Mouse (Mus musculus) liver, embryonic 14.5 days (tissue): Measurements from ENCODE around the gene Unk. TPM values are rescaled to one million over a fixed set of nuclear protein-coding genes. Genes with fewer than 3 reads are reported as not detected.

ENCODE experiments used
- ATAC-seq: fragments of 200-750 bp; cut with Nextera tagmentation; 2 replicates; pipeline ENCODE4 v1.8.0; 2017; ENCODE audit warnings: moderate number of reproducible peaks, mild to moderate bottlenecking, moderate library complexity; ENCODE audit not compliant: insufficient read depth
- DNase-seq, 3 experiments: peaks; one replicate each; pipeline ENCODE4 v3.0.0-alpha.2; 2012 to 2013; ENCODE audit warnings: low read depth in 3 of 3, low spot score in 3 of 3
- H3K27ac ChIP-seq: fragments of 300-500 bp; sonication (generic); 2 replicates; pipeline ENCODE4 v1.5.1; 2014; ENCODE audit warnings: moderate library complexity, mild to moderate bottlenecking, control low read depth, inconsistent platforms
- H3K27me3 ChIP-seq: fragments of 300-500 bp; sonication (generic); 2 replicates; pipeline ENCODE4 v1.6.1; 2014; ENCODE audit warnings: mild to moderate bottlenecking, low read length, moderate library complexity; ENCODE audit not compliant: control insufficient read depth, insufficient read depth
- H3K36me3 ChIP-seq: fragments of 300-500 bp; sonication (generic); replicated peaks from 2 replicates; pipeline ENCODE4 v1.6.1; 2014; ENCODE audit warnings: low read depth; ENCODE audit not compliant: control insufficient read depth, insufficient read depth
- H3K4me1 ChIP-seq, 2 experiments: fragments of 200-500 bp in 1 of 2; fragments of 300-500 bp in 1 of 2; sonication (generic) in 1 of 2; replicated peaks; 2 replicates each; pipeline ENCODE4 v1.6.1; 2012 to 2014; ENCODE audit warnings: antibody characterized with exemption in 1 of 2, inconsistent platforms in 1 of 2, low read length in 1 of 2; ENCODE audit not compliant: control insufficient read depth in 2 of 2, insufficient read depth in 2 of 2
- H3K4me2 ChIP-seq: fragments of 300-500 bp; sonication (generic); 2 replicates; pipeline ENCODE4 v1.6.1; 2014; ENCODE audit warnings: low read depth, mild to moderate bottlenecking, control low read depth, moderate library complexity
- H3K4me3 ChIP-seq, 2 experiments: fragments of 200-500 bp in 1 of 2; fragments of 300-500 bp in 1 of 2; sonication (generic) in 1 of 2; 2 replicates each; pipeline ENCODE4 v1.5.1; 2012 to 2014; ENCODE audit warnings: low read depth in 2 of 2, low read length in 2 of 2, mild to moderate bottlenecking in 2 of 2, control low read depth in 1 of 2, inconsistent platforms in 1 of 2, moderate library complexity in 1 of 2; ENCODE audit not compliant: insufficient read depth in 1 of 2
- H3K9ac ChIP-seq: fragments of 300-500 bp; sonication (generic); replicated peaks from 2 replicates; pipeline ENCODE4 v1.6.1; 2014; ENCODE audit warnings: mild to moderate bottlenecking, control low read depth, moderate library complexity
- H3K9me3 ChIP-seq: fragments of 300-500 bp; sonication (generic); 2 replicates; pipeline ENCODE4 v1.6.1; 2016; ENCODE audit warnings: low read length, mixed read lengths; ENCODE audit not compliant: control insufficient read depth
- CTCF ChIP-seq: IDR thresholded peaks from 2 replicates; pipeline ENCODE4 v1.5.1; 2016; ENCODE audit warnings: antibody characterized with exemption, low read depth, control low read depth
- EP300 ChIP-seq: IDR thresholded peaks from 2 replicates; pipeline ENCODE4 v1.6.1; 2016; ENCODE audit warnings: antibody characterized with exemption, low read depth
- WGBS: fragments of 180-500 bp; shearing (Covaris S2); extraction: QIAGEN DNeasy Blood & Tissue Kit; methylation state at CpG from one replicate; pipeline ENCODE4 v1.1.7; 2014; ENCODE audit not compliant: insufficient replicate concordance; 5-methylcytosine and 5-hydroxymethylcytosine counted together
- polyA plus RNA-seq, 2 experiments: library from polyadenylated mRNA; depleted of rRNA in 1 of 2; stranded (reverse) in 1 of 2; unstranded in 1 of 2; fragments of >200 nt; fragmentation: Nextera tagmentation in 1 of 2; extraction: Ambion mirVana in 1 of 2; gene quantifications; 2 replicates each; pipeline versions ENCODE4 v1.2.1 to v1.2.3; 2012 to 2014

The Unk gene
- polyA plus RNA-seq, 2 experiments: 6.4 to 12.1 TPM

DNA sequence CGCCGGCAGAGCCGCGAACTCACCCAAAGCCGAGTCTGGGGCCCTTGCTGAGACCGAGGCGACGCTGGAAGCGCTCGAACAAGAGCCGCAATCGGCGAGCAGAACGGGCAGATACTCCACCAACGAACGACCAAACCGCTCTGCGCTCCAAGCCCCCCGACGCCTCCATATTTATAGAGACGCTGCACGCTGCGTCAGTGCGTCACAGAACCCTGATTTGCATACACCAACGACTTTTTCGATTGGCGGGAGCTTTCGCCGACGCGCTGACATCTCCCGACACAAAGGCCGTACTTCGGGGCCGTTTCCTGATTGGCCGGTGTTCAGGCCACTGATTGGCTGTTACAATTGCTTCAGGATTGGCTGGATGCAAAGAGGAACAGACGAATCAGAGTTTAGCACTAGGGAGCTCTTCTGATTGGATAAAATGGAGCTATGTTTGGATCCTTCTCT lies 5.7 kb upstream of the Unk start:
- 0% methylated on average over 37 of the region's 37 CpGs for WGBS
- Histone ChIP-seq H3K9ac (peak overlapping the region; percentile 99), H3K4me2 (peak overlapping the region; percentile 77), H3K9me3 (no peaks in the 10 kb centered on the region), H3K27me3 (no peaks in the 10 kb centered on the region), H3K4me1 (peaks cover 6 to 14% of the 10 kb centered on the region in 2 experiments), H3K27ac (peak overlapping the region; percentile 98), H3K4me3 (peak overlapping the region; percentile 73 to 93), H3K36me3 (peaks cover 20% of the 10 kb centered on the region)
- ATAC-seq (peak; percentile 90), DNase-seq (peak; percentile 99)
- TF ChIP-seq EP300 (peak; percentile 79), CTCF (no peak)

DNA sequence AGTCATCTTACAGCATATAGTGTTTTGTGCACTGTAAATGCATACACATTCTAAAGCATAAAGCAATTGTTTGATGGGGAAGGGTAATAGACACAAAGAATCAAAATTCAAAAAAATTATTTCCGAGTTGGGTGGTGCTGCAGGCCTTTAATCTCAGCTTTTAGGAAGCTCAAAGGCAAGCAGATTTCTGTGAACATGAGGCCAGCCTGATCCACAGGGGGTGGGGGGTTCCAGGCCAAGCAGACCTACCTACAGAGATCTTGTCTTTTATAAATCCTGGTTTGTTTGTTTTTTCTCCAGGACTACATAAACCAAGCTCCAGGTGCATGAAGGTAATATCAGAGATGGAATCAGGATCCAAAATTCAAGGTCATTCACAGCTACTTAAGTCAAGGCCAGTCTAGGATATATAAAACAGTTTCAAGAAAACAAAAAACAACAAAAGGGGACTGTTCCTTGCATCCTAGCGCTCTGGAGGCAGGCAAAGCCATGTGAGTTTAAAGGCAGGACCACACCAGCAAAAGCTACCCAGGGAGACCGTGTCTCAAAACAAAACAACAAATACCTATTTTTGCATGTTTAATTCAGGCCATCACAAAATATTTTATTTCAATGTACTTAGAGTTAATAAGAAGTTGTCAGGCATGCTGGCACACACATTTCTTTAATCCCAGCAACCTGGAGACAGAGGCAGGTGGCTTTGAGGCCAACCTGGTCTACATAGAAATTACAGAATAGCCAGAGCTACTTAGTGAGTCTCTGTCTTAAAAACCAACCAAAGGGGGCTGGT lies 4.9 kb upstream of the Unk start:
- Histone ChIP-seq H3K4me2 (no peak overlapping the region; the same call in 1 of the 2 replicates), H3K27ac (peak overlapping the region; percentile 56), H3K27me3 (no peaks in the 10 kb centered on the region), H3K36me3 (peaks cover 20% of the 10 kb centered on the region), H3K9ac (no peak overlapping the region), H3K4me3 (no peak overlapping the region), H3K4me1 (peaks cover 9 to 15% of the 10 kb centered on the region in 2 experiments), H3K9me3 (no peaks in the 10 kb centered on the region)
- TF ChIP-seq EP300 (no peak), CTCF (no peak)
- DNase-seq (no peak), ATAC-seq (no peak)
- WGBS: 85% methylated on average over 3 of the region's 3 CpGs

DNA sequence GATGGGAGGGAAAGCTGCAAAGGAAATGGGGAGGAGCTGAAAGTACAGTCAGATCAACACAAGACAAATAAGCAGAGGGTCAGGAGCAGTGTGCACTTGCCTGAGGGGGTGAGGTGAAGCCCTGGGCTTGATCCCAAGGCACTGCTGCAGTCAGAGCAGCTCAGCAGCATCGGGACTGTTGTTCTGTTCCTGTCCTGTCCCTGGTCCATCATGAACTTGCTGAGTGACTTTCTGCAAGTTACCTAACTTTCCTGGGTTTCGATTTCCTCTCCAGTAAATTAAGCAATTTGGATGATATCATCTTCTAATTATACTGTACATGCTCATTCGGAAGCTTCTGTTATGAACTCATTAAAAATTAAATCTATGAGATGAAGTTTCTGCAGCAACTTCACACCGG lies 2.4 kb upstream of the Unk start, which contains the start of gene H3f3b:
TSS of gene H3f3b (minus strand) at position 207 of the 400 bp plus-strand sequence.
- Histone ChIP-seq H3K9me3 (no peaks in the 10 kb centered on the region), H3K4me2 (0 out of 2 replicates have a peak within 1 kb of the TSS, but pooled peaks have one; percentile 11), H3K27ac (0 out of 2 replicates have a peak within 1 kb of the TSS, but pooled peaks have one; percentile 18), H3K4me3 (no peak within 1 kb of the TSS), H3K4me1 (peaks cover 13 to 32% of the 10 kb centered on the region in 2 experiments), H3K36me3 (peaks cover 4% of the 10 kb centered on the region), H3K27me3 (no peaks in the 10 kb centered on the region), H3K9ac (peak within 1 kb of the TSS; percentile 18; the same call in 1 of the 2 replicates)
- ATAC-seq: no peak
- 71% methylated on average over 4 of the region's 4 CpGs for WGBS
- no peak for DNase-seq
- TF ChIP-seq EP300: no peak
- no peak for TF ChIP-seq CTCF

DNA sequence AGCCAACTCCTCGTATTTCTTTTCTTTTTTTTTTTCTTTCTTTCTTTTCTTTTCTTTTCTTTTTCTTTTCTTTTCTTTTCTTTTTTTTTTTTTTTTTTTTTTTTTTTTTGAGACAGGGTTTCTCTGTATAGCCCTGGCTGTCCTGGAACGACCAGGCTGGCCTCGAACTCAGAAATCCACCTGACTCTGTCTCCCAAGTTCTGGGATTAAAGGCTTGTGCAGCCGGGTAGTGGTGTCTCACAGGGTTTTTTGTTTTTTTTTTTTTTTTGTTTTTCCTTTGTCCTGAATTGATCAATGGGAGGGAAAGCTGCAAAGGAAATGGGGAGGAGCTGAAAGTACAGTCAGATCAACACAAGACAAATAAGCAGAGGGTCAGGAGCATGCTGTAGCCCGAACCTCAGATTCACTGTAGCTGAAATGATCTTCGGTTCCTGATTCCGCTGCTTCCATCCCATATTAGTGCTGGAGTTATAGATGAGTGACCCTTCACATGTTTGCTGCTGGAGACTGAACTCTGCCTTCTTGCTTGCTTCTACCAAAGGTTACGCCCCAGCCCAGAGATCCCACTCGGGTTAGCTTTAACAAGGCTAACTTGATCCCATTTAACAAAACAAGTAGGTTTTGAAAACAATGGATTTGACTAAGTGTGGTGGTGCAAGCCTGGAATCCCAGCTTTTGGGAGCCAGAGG lies 1.8 kb upstream of the Unk start:
- Histone ChIP-seq H3K4me3 (no peak overlapping the region), H3K9me3 (no peaks in the 10 kb centered on the region), H3K27me3 (no peaks in the 10 kb centered on the region), H3K27ac (0 out of 2 replicates have a peak overlapping the region, but pooled peaks have one; percentile 18), H3K9ac (0 out of 2 replicates have a peak overlapping the region, but pooled peaks have one; percentile 18), H3K36me3 (peaks cover 3% of the 10 kb centered on the region), H3K4me2 (0 out of 2 replicates have a peak overlapping the region, but pooled peaks have one; percentile 11), H3K4me1 (peaks cover 13 to 33% of the 10 kb centered on the region in 2 experiments)
- DNase-seq (no peak), ATAC-seq (no peak)
- 71% methylated on average over 9 of the region's 9 CpGs for WGBS
- no peak for TF ChIP-seq CTCF
- no peak for TF ChIP-seq EP300
